In genomic region chr13:98867810-98868209, GRCm38 (mm10) we compare ENCODE assay signal across 8 mouse cellular contexts. TPM values are rescaled to one million over a fixed set of nuclear protein-coding genes. Genes with fewer than 3 reads are reported as not detected.
DNase-seq lines count a peak whose midpoint lies in the region; ATAC-seq and TF ChIP-seq lines count a peak whose summit lies in the region.

No protein-coding gene starts in this region.

- no peak overlapping the region for H3K9ac ChIP-seq in heart, embryonic 16.5 days (ENCODE audit: low read length)
- H3K9ac ChIP-seq in kidney, embryonic 15.5 days: no peak overlapping the region
- no peak overlapping the region for H3K9ac ChIP-seq in liver, postnatal 0 days (replicated peaks)

- H3K9me3 ChIP-seq in heart, embryonic 10.5 days: no peaks in the 10 kb centered on the region
- no peaks in the 10 kb centered on the region for H3K9me3 ChIP-seq in heart, embryonic 16.5 days (replicated peaks; ENCODE audit: control insufficient read depth, low read length)
- no peaks in the 10 kb centered on the region for H3K9me3 ChIP-seq in kidney, embryonic 15.5 days (replicated peaks)
- H3K9me3 ChIP-seq in liver, postnatal 0 days (ENCODE audit: low read length): no peaks in the 10 kb centered on the region

- peak; percentile 58 to 79 for DNase-seq in heart, adult 18-20 months
- no peak for DNase-seq in heart, embryonic 10.5 days (ENCODE audit: low spot score)
- peak; percentile 63 for DNase-seq in WW6 (ENCODE audit: low read depth, low spot score)
- DNase-seq in embryo, embryonic 10 days (ENCODE audit: low spot score): peak; percentile 67
- DNase-seq in liver, postnatal 0 days: peak; percentile 70
- peak; percentile 53 for DNase-seq in retina, postnatal 7 days (ENCODE audit: low read depth, low spot score)

- H3K4me3 ChIP-seq in heart, embryonic 10.5 days: no peak overlapping the region
- H3K4me3 ChIP-seq in heart, embryonic 16.5 days (ENCODE audit: low read length): no peak overlapping the region
- H3K4me3 ChIP-seq in kidney, embryonic 15.5 days (replicated peaks): no peak overlapping the region
- H3K4me3 ChIP-seq in liver, postnatal 0 days (ENCODE audit: low read depth, low read length): no peak overlapping the region

- peak; percentile 89 for TF ChIP-seq CTCF in liver, postnatal 0 days (IDR thresholded peaks at IDR 0.05; ENCODE audit: low read depth)

- no peak overlapping the region for H3K4me2 ChIP-seq in heart, embryonic 16.5 days (ENCODE audit: low read depth, low read length)
- no peak overlapping the region for H3K4me2 ChIP-seq in kidney, embryonic 15.5 days
- no peak overlapping the region for H3K4me2 ChIP-seq in liver, postnatal 0 days (ENCODE audit: low read depth, low read length)

- no peaks in the 10 kb centered on the region for H3K4me1 ChIP-seq in heart, embryonic 10.5 days
- no peaks in the 10 kb centered on the region for H3K4me1 ChIP-seq in heart, embryonic 16.5 days (ENCODE audit: control insufficient read depth, insufficient read depth, low read length)
- 0 out of 2 replicates have a peak, but pooled peaks cover 3% of the 10 kb centered on the region for H3K4me1 ChIP-seq in kidney, embryonic 15.5 days
- no peaks in the 10 kb centered on the region for H3K4me1 ChIP-seq in liver, postnatal 0 days (ENCODE audit: insufficient read depth)

- peaks cover 97% of the 10 kb centered on the region for H3K36me3 ChIP-seq in heart, embryonic 10.5 days
- peaks cover 56% of the 10 kb centered on the region for H3K36me3 ChIP-seq in heart, embryonic 16.5 days (ENCODE audit: control insufficient read depth, insufficient read depth)
- H3K36me3 ChIP-seq in kidney, embryonic 15.5 days: peaks cover 98% of the 10 kb centered on the region
- peaks cover 64% of the 10 kb centered on the region for H3K36me3 ChIP-seq in liver, postnatal 0 days (replicated peaks; ENCODE audit: insufficient read depth, low read length)

- H3K27ac ChIP-seq in heart, embryonic 10.5 days: no peak overlapping the region
- no peak overlapping the region for H3K27ac ChIP-seq in heart, embryonic 16.5 days (ENCODE audit: low read length)
- H3K27ac ChIP-seq in kidney, embryonic 15.5 days: no peak overlapping the region
- H3K27ac ChIP-seq in liver, postnatal 0 days (ENCODE audit: low read depth): no peak overlapping the region

- 0 out of 2 replicates have a peak, but pooled peaks have one; percentile 23 for ATAC-seq in heart, embryonic 16.5 days (replicated peaks; ENCODE audit: extremely low read depth, insufficient read depth, low FRiP score)
- ATAC-seq in kidney, embryonic 15.5 days (replicated peaks; ENCODE audit: low FRiP score): peak; percentile 69; the same call in 1 of the 2 replicates
- peak; percentile 77 for ATAC-seq in liver, postnatal 0 days

- WGBS in heart, embryonic 10.5 days: 53% methylated on average over 2 of the region's 2 CpGs
- 38% methylated on average over 2 of the region's 2 CpGs for WGBS in heart, embryonic 16.5 days
- 40% methylated on average over 2 of the region's 2 CpGs for WGBS in kidney, embryonic 15.5 days
- 46% methylated on average over 2 of the region's 2 CpGs for WGBS in liver, postnatal 0 days (ENCODE audit: insufficient replicate concordance)

- no peaks in the 10 kb centered on the region for H3K27me3 ChIP-seq in heart, embryonic 10.5 days (ENCODE audit: insufficient read depth, poor library complexity, severe bottlenecking)
- H3K27me3 ChIP-seq in heart, embryonic 16.5 days (ENCODE audit: control insufficient read depth, insufficient read depth, low read length): no peaks in the 10 kb centered on the region
- no peaks in the 10 kb centered on the region for H3K27me3 ChIP-seq in kidney, embryonic 15.5 days
- H3K27me3 ChIP-seq in liver, postnatal 0 days (ENCODE audit: insufficient read depth, low read length): no peaks in the 10 kb centered on the region

- TF ChIP-seq EP300 in liver, postnatal 0 days (IDR thresholded peaks at IDR 0.05; ENCODE audit: low read depth): no peak

RNA-seq across cellular contexts. Expression of gene Fcho2, which starts 52.6 kb away (rescaled TPM):
- total RNA-seq in heart, adult 18-20 months (2021): 10 to 100 TPM; 27.7 to 38.3 TPM
- 26.7 and 30.2 TPM in 2 replicates for polyA plus RNA-seq in heart, embryonic 10.5 days (2016; fragmentation: Nextera tagmentation; extraction: Ambion mirVana)
- polyA plus RNA-seq in heart, embryonic 16.5 days (2015; fragmentation: Nextera tagmentation; extraction: Ambion mirVana): 26.2 and 28.2 TPM in 2 replicates
- 41.6 and 42.8 TPM in 2 replicates for polyA plus RNA-seq in kidney, embryonic 15.5 days (2015; fragmentation: Nextera tagmentation; extraction: Ambion mirVana)
- 16.6 and 16.7 TPM in 2 replicates for polyA plus RNA-seq in liver, postnatal 0 days (2015; fragmentation: Nextera tagmentation; extraction: Ambion mirVana)

RNA-seq across cellular contexts. Expression of gene Tnpo1, which starts 58.4 kb away (rescaled TPM):
- 10 to 100 TPM; 59.2 to 70.0 TPM for total RNA-seq in heart, adult 18-20 months (2021)
- 60.5 and 67.7 TPM in 2 replicates for polyA plus RNA-seq in heart, embryonic 10.5 days (2016; fragmentation: Nextera tagmentation; extraction: Ambion mirVana)
- polyA plus RNA-seq in heart, embryonic 16.5 days (2015; fragmentation: Nextera tagmentation; extraction: Ambion mirVana): 39.5 and 40.5 TPM in 2 replicates
- 69.0 and 77.0 TPM in 2 replicates for polyA plus RNA-seq in kidney, embryonic 15.5 days (2015; fragmentation: Nextera tagmentation; extraction: Ambion mirVana)
- 9.6 and 14.0 TPM in 2 replicates for polyA plus RNA-seq in liver, postnatal 0 days (2015; fragmentation: Nextera tagmentation; extraction: Ambion mirVana)

Comparison
In these comparisons a context has a peak if more than half of its experiments do, and no peak if none do; other contexts are left out.
1. ATAC-seq: peak in every context shown above with its lines; median percentile 77 in liver, postnatal 0 days; 69 in kidney, embryonic 15.5 days; 23 in heart, embryonic 16.5 days.